Mouse (Mus musculus) embryonic facial prominence, embryonic 14.5 days (tissue): ENCODE measurements around the gene Ninj2. TPM values are rescaled to one million over a fixed set of nuclear protein-coding genes. Genes with fewer than 3 reads are reported as not detected.

Experiments
- ATAC-seq: fragments of 200-750 bp; cut with Nextera tagmentation; 2 replicates; pipeline ENCODE4 v1.8.0; 2017; ENCODE audit warnings: low read depth, moderate number of reproducible peaks, moderate TSS enrichment
- DNase-seq: peaks from one replicate; pipeline ENCODE4 v3.0.0-alpha.2; 2015; ENCODE audit warnings: low spot score
- H3K27ac ChIP-seq: fragments of 300-500 bp; sonication (generic); replicated peaks from 2 replicates; pipeline ENCODE4 v1.5.1; 2014; ENCODE audit warnings: low read depth, mild to moderate bottlenecking, low read length, moderate library complexity
- H3K27me3 ChIP-seq: fragments of 300-500 bp; sonication (generic); replicated peaks from 2 replicates; pipeline ENCODE4 v1.6.1; 2014; ENCODE audit warnings: low read length; ENCODE audit not compliant: control insufficient read depth, insufficient read depth
- H3K36me3 ChIP-seq: fragments of 300-500 bp; sonication (generic); 2 replicates; pipeline ENCODE4 v1.6.1; 2014; ENCODE audit warnings: low read length, mixed read lengths; ENCODE audit not compliant: control insufficient read depth, insufficient read depth
- H3K4me1 ChIP-seq: fragments of 300-500 bp; sonication (generic); 2 replicates; pipeline ENCODE4 v1.6.1; 2014; ENCODE audit warnings: antibody characterized with exemption, low read length; ENCODE audit not compliant: control insufficient read depth, insufficient read depth
- H3K4me2 ChIP-seq: fragments of 300-500 bp; sonication (generic); 2 replicates; pipeline ENCODE4 v1.6.1; 2014; ENCODE audit warnings: low read depth, mild to moderate bottlenecking, low read length, moderate library complexity, mixed read lengths
- H3K4me3 ChIP-seq: fragments of 300-500 bp; sonication (generic); 2 replicates; pipeline ENCODE4 v1.5.1; 2014; ENCODE audit warnings: low read depth, mild to moderate bottlenecking, low read length
- H3K9ac ChIP-seq: fragments of 300-500 bp; sonication (generic); 2 replicates; pipeline ENCODE4 v1.6.1; 2014; ENCODE audit warnings: low read depth, mild to moderate bottlenecking, low read length, moderate library complexity, mixed read lengths
- H3K9me3 ChIP-seq: fragments of 300-500 bp; sonication (generic); 2 replicates; pipeline ENCODE4 v1.6.1; 2016; ENCODE audit warnings: low read length; ENCODE audit not compliant: control insufficient read depth
- WGBS: fragments of 180-500 bp; shearing (Covaris S2); extraction: QIAGEN DNeasy Blood & Tissue Kit; methylation state at CpG from one replicate; pipeline ENCODE4 v1.1.7; 2014; 5-methylcytosine and 5-hydroxymethylcytosine counted together
- polyA plus RNA-seq: library from polyadenylated mRNA; unstranded; fragments of >200 nt; fragmentation: Nextera tagmentation; extraction: Ambion mirVana; gene quantifications from 2 replicates; pipeline ENCODE4 v1.2.1, GENCODE M21; 2014

Ninj2 gene
- polyA plus RNA-seq, 1 experiment from 2014 or later: 0.61 TPM

DNA sequence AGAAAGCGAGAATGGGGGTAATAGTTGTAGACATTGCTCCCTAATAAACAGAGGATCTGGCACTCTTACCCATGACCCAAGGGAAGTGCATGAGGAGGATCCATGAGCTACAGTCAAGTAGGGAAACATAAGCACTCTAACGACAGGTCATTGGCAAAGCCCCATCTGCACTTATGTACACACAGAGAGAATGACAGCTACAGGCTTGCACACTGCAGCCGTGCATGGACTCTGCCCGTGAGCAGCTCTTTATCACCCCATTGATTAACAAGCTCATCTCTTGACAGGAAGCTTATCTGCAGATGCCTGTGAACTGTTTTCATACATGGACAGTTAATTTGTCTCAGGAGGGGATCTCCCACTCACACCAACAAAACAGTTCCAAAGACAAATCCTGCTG lies 74.4 kb downstream of the Ninj2 start:
- Histone ChIP-seq H3K9ac (no peak overlapping the region), H3K4me3 (no peak overlapping the region), H3K36me3 (no peaks in the 10 kb centered on the region), H3K4me2 (no peak overlapping the region), H3K27me3 (no peaks in the 10 kb centered on the region), H3K4me1 (no peaks in the 10 kb centered on the region; the same call in 1 of the 2 replicates), H3K9me3 (no peaks in the 10 kb centered on the region), H3K27ac (no peak overlapping the region)
- ATAC-seq (no peak), DNase-seq (no peak)
- WGBS: 71% methylated on average over 4 of the region's 4 CpGs

DNA sequence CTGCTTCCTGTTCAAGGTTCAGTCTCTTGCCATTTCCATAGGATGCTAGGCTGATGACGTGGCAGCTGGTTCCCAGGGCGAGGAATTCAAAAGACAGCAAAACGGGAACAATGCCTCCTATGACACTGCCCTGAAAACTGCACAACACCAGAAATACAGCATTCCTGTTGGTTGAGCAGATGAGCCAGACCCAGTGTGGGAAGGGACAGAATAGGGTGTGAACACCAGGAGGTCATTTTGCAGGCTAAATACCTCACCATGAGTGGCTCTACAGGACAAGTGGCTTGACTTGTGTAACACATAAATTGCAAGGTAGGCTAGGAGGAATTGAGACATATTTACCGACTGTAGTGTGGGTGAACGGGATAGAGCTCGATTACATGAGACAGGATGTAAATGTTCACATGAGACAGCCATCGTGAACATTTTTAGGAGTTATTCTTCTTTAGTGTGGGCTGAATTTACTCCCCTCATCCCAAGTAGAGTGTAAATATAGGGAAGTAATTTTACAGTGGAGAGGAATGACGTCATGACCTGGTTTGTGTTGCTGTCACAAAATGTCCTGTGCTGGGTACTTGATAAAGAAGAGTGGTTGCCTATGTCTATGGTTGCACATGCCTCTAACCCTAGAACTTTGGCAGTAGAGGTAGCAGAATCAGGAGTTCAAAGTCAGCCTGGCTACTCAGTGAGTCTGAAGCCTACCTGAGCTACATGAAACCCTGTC lies 79.3 kb downstream of the Ninj2 start:
- Histone ChIP-seq H3K27me3 (no peaks in the 10 kb centered on the region), H3K4me3 (no peak overlapping the region), H3K9ac (no peak overlapping the region), H3K9me3 (no peaks in the 10 kb centered on the region), H3K27ac (no peak overlapping the region), H3K36me3 (no peaks in the 10 kb centered on the region), H3K4me2 (no peak overlapping the region), H3K4me1 (no peaks in the 10 kb centered on the region)
- ATAC-seq: no peak
- WGBS: 75% methylated on average over 8 of the region's 8 CpGs
- DNase-seq: no peak

DNA sequence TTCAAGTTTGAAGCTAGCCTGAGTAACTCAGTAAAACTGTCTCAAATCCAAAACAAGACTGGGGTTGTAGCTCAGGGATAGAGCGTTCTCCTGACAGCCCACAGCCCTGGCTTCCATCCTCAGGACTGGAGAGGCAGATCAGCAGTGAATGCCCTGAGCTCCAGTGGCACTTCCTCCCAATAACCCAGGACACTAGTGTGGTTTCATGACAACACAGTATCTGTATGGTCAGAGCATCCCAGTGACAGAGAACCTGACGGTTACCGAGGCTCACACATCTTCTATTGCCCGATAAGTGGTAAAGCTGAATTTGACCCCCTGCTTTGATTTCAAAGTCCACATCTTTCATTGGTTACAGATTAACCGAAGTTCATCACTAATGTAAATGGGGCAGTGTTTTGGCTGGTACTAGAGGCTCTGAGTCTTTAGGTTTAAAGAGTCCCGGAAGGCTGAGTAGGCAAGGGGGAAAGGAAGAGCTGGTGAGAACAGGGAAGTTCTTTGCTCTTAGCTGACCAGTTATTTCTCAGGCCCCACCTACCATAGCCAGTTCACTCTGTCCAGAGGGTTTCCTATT lies 81.0 kb downstream of the Ninj2 start:
- no peaks in the 10 kb centered on the region for H3K36me3 ChIP-seq
- H3K9me3 ChIP-seq: no peaks in the 10 kb centered on the region
- H3K27ac ChIP-seq: no peak overlapping the region
- no peaks in the 10 kb centered on the region for H3K4me1 ChIP-seq
- 73% methylated on average over 6 of the region's 6 CpGs for WGBS
- H3K27me3 ChIP-seq: no peaks in the 10 kb centered on the region
- no peak overlapping the region for H3K4me3 ChIP-seq
- H3K9ac ChIP-seq: no peak overlapping the region
- no peak for DNase-seq
- H3K4me2 ChIP-seq: no peak overlapping the region
- ATAC-seq: no peak

DNA sequence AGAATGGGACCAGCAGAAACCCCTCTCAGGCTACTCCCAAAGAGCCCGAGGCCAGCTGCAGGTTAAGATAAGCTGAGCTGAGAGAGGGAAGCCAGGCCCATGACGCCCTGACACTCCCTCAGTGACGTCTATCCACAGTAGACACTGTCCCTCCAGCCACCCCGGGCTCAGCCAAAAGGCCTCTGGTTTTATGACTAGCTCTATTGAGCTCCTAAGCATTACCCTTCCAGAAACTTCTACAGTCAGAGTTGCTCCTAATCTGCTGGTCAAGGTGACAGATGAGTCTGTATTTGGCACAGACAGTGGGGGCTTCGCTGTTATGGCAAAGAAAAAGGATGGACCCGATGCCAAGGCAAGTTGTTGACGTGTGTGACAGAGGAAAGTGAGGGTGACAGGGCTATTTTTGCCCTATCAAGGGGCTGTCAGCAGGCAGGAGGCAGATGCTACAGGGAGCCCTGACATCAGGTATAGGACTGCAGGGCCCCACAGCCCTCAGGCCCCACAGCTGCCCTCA lies 81.5 kb downstream of the Ninj2 start:
- Histone ChIP-seq H3K4me2 (no peak overlapping the region), H3K9ac (no peak overlapping the region), H3K4me3 (no peak overlapping the region), H3K27ac (no peak overlapping the region), H3K9me3 (no peaks in the 10 kb centered on the region), H3K27me3 (no peaks in the 10 kb centered on the region), H3K36me3 (no peaks in the 10 kb centered on the region), H3K4me1 (no peaks in the 10 kb centered on the region)
- DNase-seq (no peak), ATAC-seq (no peak)
- 52% methylated on average over 7 of the region's 7 CpGs for WGBS

DNA sequence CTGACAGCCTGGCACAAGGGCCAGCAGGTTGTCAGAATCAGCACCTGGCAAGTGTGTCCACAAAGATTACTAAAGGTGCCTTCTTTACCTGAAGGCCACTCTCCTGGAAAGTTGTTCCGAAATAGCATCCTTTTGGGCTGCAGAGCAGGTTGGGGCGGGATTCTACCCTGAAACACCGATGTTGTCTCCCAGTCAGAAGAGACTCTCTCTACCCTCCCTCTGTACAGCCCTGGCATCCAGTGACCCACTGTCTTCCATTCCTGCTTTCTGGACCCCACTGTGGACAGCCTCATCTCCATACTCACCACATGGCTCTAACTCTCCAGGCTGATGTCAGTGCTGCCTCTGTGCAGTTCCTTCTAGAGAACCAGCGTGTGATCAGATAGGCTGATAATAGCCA lies 82.5 kb downstream of the Ninj2 start:
- H3K4me1 ChIP-seq: no peaks in the 10 kb centered on the region
- H3K9ac ChIP-seq: no peak overlapping the region
- no peaks in the 10 kb centered on the region for H3K27me3 ChIP-seq
- 88% methylated on average over 4 of the region's 4 CpGs for WGBS
- no peak overlapping the region for H3K27ac ChIP-seq
- H3K36me3 ChIP-seq: no peaks in the 10 kb centered on the region
- no peak overlapping the region for H3K4me3 ChIP-seq
- DNase-seq (no peak), ATAC-seq (no peak)
- no peak overlapping the region for H3K4me2 ChIP-seq
- H3K9me3 ChIP-seq: no peaks in the 10 kb centered on the region

DNA sequence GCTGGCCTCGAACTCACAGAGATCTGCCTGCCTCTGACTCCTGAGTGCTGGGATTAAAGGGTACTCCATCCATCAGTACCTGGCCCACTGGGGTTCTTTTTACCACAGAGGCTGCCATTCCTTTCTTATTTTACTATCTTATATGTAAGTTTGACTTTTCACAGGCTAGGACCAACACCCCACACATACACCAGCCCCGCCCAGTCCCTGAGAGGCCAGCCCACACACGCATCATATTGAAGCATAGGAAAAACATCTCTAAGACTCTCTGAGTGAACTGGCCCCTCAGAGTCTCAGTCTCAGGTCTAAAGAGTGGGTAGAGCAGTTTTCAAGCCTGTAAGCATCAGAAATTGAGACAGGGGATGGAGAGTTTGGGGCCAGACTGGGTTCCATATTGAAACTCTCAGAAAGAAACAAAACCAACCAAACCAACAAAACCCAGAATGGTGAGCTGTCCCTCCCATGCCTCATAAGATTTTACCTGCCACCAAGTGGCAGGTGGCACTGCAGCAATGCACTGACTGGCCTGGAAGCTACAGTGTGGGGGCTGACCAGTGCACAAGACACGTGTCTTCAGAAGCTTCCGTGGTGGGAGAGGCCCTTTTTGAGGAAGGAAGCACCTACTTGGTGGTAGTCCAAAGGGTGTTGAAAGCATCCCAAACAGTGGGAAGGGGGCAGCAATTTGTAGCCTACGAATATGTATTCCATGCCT lies 86.0 kb downstream of the Ninj2 start:
- Histone ChIP-seq H3K9ac (no peak overlapping the region), H3K27ac (no peak overlapping the region), H3K36me3 (no peaks in the 10 kb centered on the region), H3K9me3 (no peaks in the 10 kb centered on the region), H3K4me1 (no peaks in the 10 kb centered on the region), H3K4me3 (no peak overlapping the region), H3K27me3 (no peaks in the 10 kb centered on the region), H3K4me2 (no peak overlapping the region)
- 88% methylated on average over 6 of the region's 6 CpGs for WGBS
- no peak for ATAC-seq
- DNase-seq: no peak

DNA sequence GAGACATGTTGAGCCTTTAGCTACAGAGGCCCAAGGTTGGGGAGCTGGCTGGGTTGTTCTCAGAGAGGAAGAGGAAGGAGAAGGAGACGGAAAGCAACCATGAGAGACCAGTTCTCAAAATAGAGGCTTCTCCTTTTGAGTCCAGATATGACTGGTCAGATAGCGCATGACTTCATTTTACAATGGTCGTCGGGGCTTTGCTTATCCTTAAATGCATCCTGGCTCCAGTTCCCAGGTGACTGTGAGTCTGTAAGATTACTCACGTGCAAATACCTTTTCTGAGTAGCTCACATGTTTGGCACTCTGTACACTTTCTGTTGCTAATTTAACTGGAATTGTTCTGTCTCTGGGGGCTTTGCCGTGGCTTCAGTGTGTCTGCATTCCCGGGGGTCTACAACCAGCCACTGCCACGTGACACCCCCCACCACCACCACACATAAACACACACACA lies 86.6 kb downstream of the Ninj2 start:
- no peak for DNase-seq
- 57% methylated on average over 8 of the region's 8 CpGs for WGBS
- Histone ChIP-seq H3K27me3 (no peaks in the 10 kb centered on the region), H3K9me3 (no peaks in the 10 kb centered on the region), H3K4me1 (no peaks in the 10 kb centered on the region), H3K9ac (no peak overlapping the region), H3K36me3 (no peaks in the 10 kb centered on the region), H3K4me2 (no peak overlapping the region), H3K4me3 (no peak overlapping the region), H3K27ac (no peak overlapping the region)
- no peak for ATAC-seq

GRCm38 (mm10) chr6:120180492-120180891 lies 87.3 kb downstream of the Ninj2 start:
- DNase-seq (peak; percentile 55), ATAC-seq (peak; percentile 84; the same call in 1 of the 2 replicates)
- WGBS: 37% methylated on average over 4 of the region's 4 CpGs
- H3K4me3 ChIP-seq: no peak overlapping the region
- no peaks in the 10 kb centered on the region for H3K9me3 ChIP-seq
- no peak overlapping the region for H3K27ac ChIP-seq
- no peak overlapping the region for H3K9ac ChIP-seq
- no peaks in the 10 kb centered on the region for H3K27me3 ChIP-seq
- no peak overlapping the region for H3K4me2 ChIP-seq
- H3K36me3 ChIP-seq: no peaks in the 10 kb centered on the region
- no peaks in the 10 kb centered on the region for H3K4me1 ChIP-seq
